Mouse (Mus musculus) urinary bladder, adult 18-20 months (tissue): ENCODE measurements at regions not wholly inside any gene's neighbourhood (a gene's known extent, or its start where the extent isn't known, plus 50 kb on each side); places are given as distances from the start of the nearest gene placed in this dataset.

Experiments used
- DNase-seq, 2 experiments: peaks; one replicate each; pipeline ENCODE4 v3.0.0; 2022; ENCODE audit warnings: low spot score in 2 of 2, mixed read lengths in 2 of 2

- no peak for DNase-seq
Observed at GRCm38 (mm10) chr13:90584766-90585165, 320.4 kb downstream of the Atp6ap1l start.

- DNase-seq = no peak
Observed at GRCm38 (mm10) chr13:90575371-90575770, 329.8 kb downstream of the Atp6ap1l start.

GRCm38 (mm10) chr13:90572580-90572979, 332.6 kb downstream of the Atp6ap1l start:
- DNase-seq = no peak

GRCm38 (mm10) chr13:90563183-90563840, 341.8 kb downstream of the Atp6ap1l start:
- no peak for DNase-seq

GRCm38 (mm10) chr13:90560095-90560494, 345.1 kb downstream of the Atp6ap1l start:
- no peak for DNase-seq

GRCm38 (mm10) chr13:90559481-90559880, 345.7 kb downstream of the Atp6ap1l start:
- no peak for DNase-seq

GRCm38 (mm10) chr13:90551166-90551565, 354.0 kb downstream of the Atp6ap1l start:
- DNase-seq = no peak

GRCm38 (mm10) chr13:90546288-90547035, 358.7 kb downstream of the Atp6ap1l start:
- no peak for DNase-seq

- no peak for DNase-seq
Observed at GRCm38 (mm10) chr13:90545816-90546215, 359.3 kb downstream of the Atp6ap1l start.

- DNase-seq = no peak
Observed at GRCm38 (mm10) chr13:90537525-90537924, 367.6 kb downstream of the Atp6ap1l start.

- no peak for DNase-seq
Observed at GRCm38 (mm10) chr13:90526998-90527397, 378.2 kb downstream of the Atp6ap1l start.

GRCm38 (mm10) chr13:90525801-90526200, 379.4 kb downstream of the Atp6ap1l start:
- DNase-seq = no peak

- DNase-seq = no peak
Observed at GRCm38 (mm10) chr13:90521758-90522245, 383.4 kb downstream of the Atp6ap1l start.

- DNase-seq = no peak
Observed at GRCm38 (mm10) chr13:90520992-90521757, 384.0 kb downstream of the Atp6ap1l start.

- peak; percentile 28 to 80 for DNase-seq
Observed at GRCm38 (mm10) chr13:90515773-90516503, 389.2 kb downstream of the Atp6ap1l start.

GRCm38 (mm10) chr13:90513867-90514266, 391.3 kb downstream of the Atp6ap1l start:
- DNase-seq = no peak

- no peak for DNase-seq
Observed at GRCm38 (mm10) chr13:90512786-90513401, 392.3 kb downstream of the Atp6ap1l start.

- no peak for DNase-seq
Observed at GRCm38 (mm10) chr13:90510479-90510878, 394.7 kb downstream of the Atp6ap1l start.

- DNase-seq = no peak
Observed at GRCm38 (mm10) chr13:90503188-90503587, 402.0 kb downstream of the Atp6ap1l start.

GRCm38 (mm10) chr13:90502141-90502540, 403.0 kb downstream of the Atp6ap1l start:
- DNase-seq = no peak

GRCm38 (mm10) chr13:90498978-90499377, 406.2 kb downstream of the Atp6ap1l start:
- no peak for DNase-seq
